Mouse (Mus musculus): ENCODE results near the gene Lamc1. TPM values are rescaled to one million over a fixed set of nuclear protein-coding genes. Genes with fewer than 3 reads are reported as not detected.
A peak's percentile ranks its signal among the peaks of the same experiment; 100 is the strongest.

The Lamc1 gene
- 126 and 135 TPM in 2 replicates for polyA plus RNA-seq (2015; fragmentation: Nextera tagmentation; extraction: Ambion mirVana)

DNA sequence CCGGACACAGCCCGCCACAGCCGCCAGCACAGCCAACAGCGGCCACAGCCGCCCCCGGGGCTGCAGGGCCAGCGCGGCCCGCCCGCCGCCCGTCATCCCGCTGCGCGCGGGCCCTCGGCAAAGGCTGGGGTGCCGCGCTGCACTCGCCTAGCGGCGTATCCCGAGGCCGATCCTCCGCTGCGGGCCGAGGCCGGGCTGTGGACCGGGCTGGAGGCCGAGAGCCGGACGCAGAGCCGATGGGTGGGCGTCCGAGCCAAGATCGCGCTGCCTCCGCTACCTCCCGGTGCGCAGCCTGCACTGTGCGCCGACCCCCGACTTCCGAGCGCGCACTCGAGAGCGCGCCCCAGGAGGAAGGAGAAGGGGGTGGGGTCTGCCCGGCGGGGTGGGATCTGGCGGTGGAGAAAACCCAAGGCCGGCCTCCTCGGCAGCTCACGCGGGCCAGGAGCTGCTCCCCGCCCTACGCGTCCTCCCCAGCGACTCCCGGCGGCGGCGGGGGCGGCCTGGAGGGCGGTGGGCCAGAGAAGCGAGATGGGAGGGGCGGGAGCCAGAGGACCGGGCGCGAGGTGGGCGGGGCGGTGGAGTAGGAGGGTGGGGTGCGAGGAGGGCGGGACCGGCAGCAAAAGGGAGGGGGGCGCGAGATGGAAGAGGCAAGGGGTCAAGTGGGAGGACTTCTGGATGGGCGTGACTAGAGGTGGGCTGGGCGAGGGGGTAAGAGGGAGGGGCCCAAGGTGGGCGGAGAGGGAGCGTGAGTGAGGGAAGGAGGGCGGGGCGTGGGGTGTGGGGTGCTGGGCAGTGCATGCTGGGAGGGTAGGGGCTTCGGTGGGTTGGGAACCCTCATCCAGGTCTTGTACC, at the start of gene Lamc1:
Lamc1 (minus strand) TSS at position 343 of the 852 bp plus-strand sequence.
- peak within 1 kb of the TSS; percentile 70 for H3K4me3 ChIP-seq (ENCODE audit: low read length)
- peak within 1 kb of the TSS; percentile 97 for H3K27ac ChIP-seq (ENCODE audit: low read length)
- H3K9me3 ChIP-seq (ENCODE audit: control insufficient read depth, low read length), result no peaks in the 10 kb centered on the region
- under 1% methylated on average over 67 of the region's 85 CpGs for WGBS
- peak; percentile 94 for ATAC-seq (ENCODE audit: low read depth)
- H3K4me2 ChIP-seq (ENCODE audit: low read depth, low read length), result peak within 1 kb of the TSS; percentile 77
- no peaks in the 10 kb centered on the region for H3K27me3 ChIP-seq (ENCODE audit: control insufficient read depth, insufficient read depth, low read depth, low read length)
- peak within 1 kb of the TSS; percentile 91 for H3K9ac ChIP-seq (ENCODE audit: low read length)
- H3K36me3 ChIP-seq (ENCODE audit: control insufficient read depth, insufficient read depth, low read length), result no peaks in the 10 kb centered on the region
- H3K4me1 ChIP-seq (replicated peaks; ENCODE audit: control insufficient read depth, insufficient read depth, low read length), result peaks cover 18% of the 10 kb centered on the region

DNA sequence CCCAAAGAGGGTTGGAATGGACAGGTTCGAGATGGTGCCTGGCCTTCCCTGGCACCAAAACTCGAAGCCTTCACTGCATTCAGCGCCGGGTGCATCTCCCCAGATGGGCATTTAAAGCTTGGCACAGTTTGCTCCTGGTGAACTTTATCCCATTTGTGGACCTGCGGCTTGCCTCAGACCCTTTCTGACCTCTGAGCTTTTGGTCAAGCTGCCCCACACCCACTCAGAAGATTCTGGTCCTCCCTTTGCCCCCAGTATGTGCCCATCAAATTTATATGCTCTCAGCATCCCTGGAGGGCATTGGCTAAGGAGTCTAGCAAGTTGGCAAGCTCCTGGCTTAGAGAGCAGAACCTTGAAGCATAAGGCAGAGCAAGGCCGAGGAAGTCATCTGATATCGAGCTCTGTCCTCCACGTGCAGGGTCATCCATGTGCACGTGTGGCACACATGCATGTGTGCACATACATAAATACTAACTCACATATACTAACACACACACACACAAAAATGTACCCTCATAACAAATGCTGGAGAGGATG, 48.2 kb upstream of the Lamc1 start:
- H3K4me1 ChIP-seq (replicated peaks; ENCODE audit: control insufficient read depth, insufficient read depth, low read length), result no peaks in the 10 kb centered on the region
- H3K27me3 ChIP-seq (ENCODE audit: control insufficient read depth, insufficient read depth, low read depth, low read length), result no peaks in the 10 kb centered on the region
- H3K4me2 ChIP-seq (ENCODE audit: low read depth, low read length), result no peak overlapping the region
- no peaks in the 10 kb centered on the region for H3K36me3 ChIP-seq (ENCODE audit: control insufficient read depth, insufficient read depth, low read length)
- H3K9ac ChIP-seq (ENCODE audit: low read length), result no peak overlapping the region
- WGBS, result 88% methylated on average over 9 of the region's 9 CpGs
- no peak overlapping the region for H3K27ac ChIP-seq (ENCODE audit: low read length)
- no peaks in the 10 kb centered on the region for H3K9me3 ChIP-seq (ENCODE audit: control insufficient read depth, low read length)
- H3K4me3 ChIP-seq (ENCODE audit: low read length), result no peak overlapping the region
- no peak for ATAC-seq (ENCODE audit: low read depth)

DNA sequence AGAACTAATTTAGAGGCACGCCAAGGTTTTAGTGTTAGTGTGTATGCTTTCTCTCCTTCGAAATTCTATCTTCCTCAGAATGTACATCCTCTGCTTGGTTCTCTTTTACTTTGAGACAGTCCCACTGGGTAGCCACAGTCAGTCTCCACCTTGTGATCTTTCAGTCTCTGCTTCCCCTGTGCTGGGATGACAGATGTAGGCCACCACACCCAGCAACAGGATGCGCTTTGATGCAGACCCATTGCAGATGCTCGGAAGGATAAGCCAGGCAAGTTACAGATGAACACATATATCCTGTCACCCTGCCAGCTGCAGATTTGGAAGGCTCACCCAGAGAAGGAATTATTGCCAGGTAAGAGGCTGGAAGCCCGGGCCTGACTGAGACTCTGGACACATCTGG, 47.2 kb upstream of the Lamc1 start:
- Histone ChIP-seq H3K27me3 (ENCODE audit: control insufficient read depth, insufficient read depth, low read depth, low read length) (no peaks in the 10 kb centered on the region), H3K9me3 (ENCODE audit: control insufficient read depth, low read length) (no peaks in the 10 kb centered on the region), H3K4me3 (ENCODE audit: low read length) (no peak overlapping the region), H3K36me3 (ENCODE audit: control insufficient read depth, insufficient read depth, low read length) (no peaks in the 10 kb centered on the region), H3K4me1 (replicated peaks; ENCODE audit: control insufficient read depth, insufficient read depth, low read length) (no peaks in the 10 kb centered on the region), H3K9ac (ENCODE audit: low read length) (no peak overlapping the region), H3K4me2 (ENCODE audit: low read depth, low read length) (no peak overlapping the region), H3K27ac (ENCODE audit: low read length) (no peak overlapping the region)
- ATAC-seq (ENCODE audit: low read depth), result no peak
- WGBS, result 68% methylated on average over 5 of the region's 5 CpGs

DNA sequence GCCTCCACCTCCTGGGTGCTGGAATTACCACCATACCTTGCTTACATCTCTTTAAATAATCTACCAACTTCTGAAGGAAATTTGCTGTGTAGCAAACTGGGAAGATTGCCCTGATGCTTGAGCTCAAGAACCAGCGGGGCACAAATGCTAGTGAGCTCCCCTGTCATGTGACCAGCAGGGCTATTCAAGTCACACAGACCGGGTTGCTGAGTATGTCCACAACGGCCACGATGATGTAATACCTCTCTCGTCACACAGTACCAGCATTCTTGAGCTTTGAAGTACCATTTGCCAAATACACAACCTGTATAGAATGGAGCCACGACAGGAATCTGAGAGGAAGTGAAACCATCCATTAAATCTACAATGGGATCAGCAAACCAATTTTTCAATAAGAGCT, 46.0 kb upstream of the Lamc1 start:
- no peak overlapping the region for H3K27ac ChIP-seq (ENCODE audit: low read length)
- H3K4me3 ChIP-seq (ENCODE audit: low read length), result no peak overlapping the region
- H3K9ac ChIP-seq (ENCODE audit: low read length), result no peak overlapping the region
- H3K27me3 ChIP-seq (ENCODE audit: control insufficient read depth, insufficient read depth, low read depth, low read length), result no peaks in the 10 kb centered on the region
- 39% methylated on average over 6 of the region's 6 CpGs for WGBS
- no peaks in the 10 kb centered on the region for H3K36me3 ChIP-seq (ENCODE audit: control insufficient read depth, insufficient read depth, low read length)
- H3K9me3 ChIP-seq (ENCODE audit: control insufficient read depth, low read length), result no peaks in the 10 kb centered on the region
- ATAC-seq (ENCODE audit: low read depth), result peak; percentile 78; the same call in 1 of the 2 replicates
- no peaks in the 10 kb centered on the region for H3K4me1 ChIP-seq (replicated peaks; ENCODE audit: control insufficient read depth, insufficient read depth, low read length)
- H3K4me2 ChIP-seq (ENCODE audit: low read depth, low read length), result peak overlapping the region; percentile 8; the same call in 1 of the 2 replicates

DNA sequence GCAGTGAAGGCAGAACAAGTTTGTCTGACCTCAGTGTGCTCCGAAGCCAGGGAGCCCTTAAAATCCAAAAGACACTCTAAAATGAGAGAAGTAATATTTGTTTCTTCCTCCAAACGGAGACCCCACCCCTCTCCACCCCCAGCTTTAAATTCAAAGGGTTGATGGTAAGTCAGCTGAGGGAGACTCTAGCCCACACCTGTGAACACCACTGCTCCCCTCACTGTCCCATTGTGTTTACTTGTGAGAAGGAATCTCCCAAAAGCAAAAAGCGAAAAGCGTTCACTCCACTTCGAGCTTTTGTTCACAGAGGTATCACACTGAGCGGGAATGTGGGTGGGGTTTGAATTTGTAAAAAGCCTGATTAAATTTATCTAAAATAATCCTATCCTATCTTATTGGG, 43.9 kb upstream of the Lamc1 start:
- Histone ChIP-seq H3K9ac (ENCODE audit: low read length) (no peak overlapping the region), H3K4me2 (ENCODE audit: low read depth, low read length) (no peak overlapping the region), H3K27me3 (ENCODE audit: control insufficient read depth, insufficient read depth, low read depth, low read length) (no peaks in the 10 kb centered on the region), H3K4me3 (ENCODE audit: low read length) (no peak overlapping the region), H3K4me1 (replicated peaks; ENCODE audit: control insufficient read depth, insufficient read depth, low read length) (no peaks in the 10 kb centered on the region), H3K36me3 (ENCODE audit: control insufficient read depth, insufficient read depth, low read length) (no peaks in the 10 kb centered on the region), H3K27ac (ENCODE audit: low read length) (no peak overlapping the region), H3K9me3 (ENCODE audit: control insufficient read depth, low read length) (no peaks in the 10 kb centered on the region)
- WGBS, result 39% methylated on average over 6 of the region's 6 CpGs
- ATAC-seq (ENCODE audit: low read depth), result no peak

DNA sequence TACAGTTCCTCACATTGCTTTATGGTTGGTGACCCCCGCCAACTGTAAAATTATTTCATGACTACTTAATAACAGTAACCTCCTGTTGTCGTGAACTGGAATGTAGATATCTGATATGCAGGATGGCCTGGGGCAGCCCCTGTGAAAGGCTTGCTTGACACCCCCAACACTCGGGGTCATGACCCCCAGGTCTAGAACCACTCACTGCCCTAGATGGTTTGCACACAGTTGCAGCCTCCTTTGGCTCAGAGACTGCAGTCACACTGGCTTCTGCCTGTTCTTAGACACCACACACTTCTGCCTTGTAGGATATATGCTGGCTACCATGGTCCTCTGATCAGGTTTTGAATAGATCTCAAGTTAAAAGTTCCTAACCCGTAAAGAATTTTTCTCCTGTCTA, 41.5 kb upstream of the Lamc1 start:
- Histone ChIP-seq H3K4me1 (replicated peaks; ENCODE audit: control insufficient read depth, insufficient read depth, low read length) (no peaks in the 10 kb centered on the region), H3K27ac (ENCODE audit: low read length) (no peak overlapping the region), H3K4me2 (ENCODE audit: low read depth, low read length) (no peak overlapping the region), H3K27me3 (ENCODE audit: control insufficient read depth, insufficient read depth, low read depth, low read length) (no peaks in the 10 kb centered on the region), H3K9ac (ENCODE audit: low read length) (no peak overlapping the region), H3K36me3 (ENCODE audit: control insufficient read depth, insufficient read depth, low read length) (no peaks in the 10 kb centered on the region), H3K9me3 (ENCODE audit: control insufficient read depth, low read length) (no peaks in the 10 kb centered on the region), H3K4me3 (ENCODE audit: low read length) (no peak overlapping the region)
- no peak for ATAC-seq (ENCODE audit: low read depth)
- WGBS, result 70% methylated on average over 4 of the region's 4 CpGs

DNA sequence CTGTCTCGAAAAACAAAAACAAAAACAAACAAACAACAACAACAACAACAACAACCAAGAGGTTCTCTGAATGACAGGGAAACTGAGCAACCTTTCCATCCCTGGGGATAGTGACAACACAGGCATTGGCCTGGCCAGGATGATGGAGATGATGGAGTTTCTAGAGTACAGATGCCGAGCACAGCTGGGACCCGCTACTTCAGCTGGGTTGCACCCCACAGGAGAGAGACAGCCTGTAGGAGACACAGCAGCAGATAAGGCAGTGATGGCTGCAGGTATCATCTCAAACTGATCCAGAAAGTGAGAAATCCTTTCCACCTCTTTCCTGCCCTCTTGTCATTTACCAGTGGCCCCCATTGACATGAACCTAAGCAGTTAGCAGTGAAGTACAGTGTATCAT, 39.3 kb upstream of the Lamc1 start:
- WGBS, result 89% methylated on average over 3 of the region's 3 CpGs

DNA sequence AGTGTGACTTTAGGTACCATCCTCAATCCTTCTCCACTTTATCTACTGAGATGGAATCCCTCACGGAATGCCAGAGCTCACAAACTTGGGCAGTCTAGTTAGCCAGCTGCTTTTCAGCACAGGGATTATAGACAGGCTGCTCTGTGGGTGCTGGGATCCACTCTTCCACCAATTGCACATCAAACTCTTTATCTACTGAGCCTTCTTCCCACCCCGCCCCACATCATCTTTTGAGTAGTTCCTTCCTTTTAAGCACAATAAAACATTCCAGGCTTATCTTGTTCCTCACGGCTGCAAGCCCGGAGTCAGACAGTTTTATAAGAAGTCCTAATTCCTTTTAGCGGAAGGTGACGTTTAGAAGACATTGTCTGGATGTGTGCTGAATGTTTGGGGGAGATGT, 36.4 kb upstream of the Lamc1 start:
- no peaks in the 10 kb centered on the region for H3K9me3 ChIP-seq (ENCODE audit: control insufficient read depth, low read length)
- no peak overlapping the region for H3K27ac ChIP-seq (ENCODE audit: low read length)
- H3K27me3 ChIP-seq (ENCODE audit: control insufficient read depth, insufficient read depth, low read depth, low read length), result no peaks in the 10 kb centered on the region
- no peaks in the 10 kb centered on the region for H3K36me3 ChIP-seq (ENCODE audit: control insufficient read depth, insufficient read depth, low read length)
- ATAC-seq (ENCODE audit: low read depth), result no peak
- H3K4me3 ChIP-seq (ENCODE audit: low read length), result no peak overlapping the region
- no peak overlapping the region for H3K4me2 ChIP-seq (ENCODE audit: low read depth, low read length)
- no peaks in the 10 kb centered on the region for H3K4me1 ChIP-seq (replicated peaks; ENCODE audit: control insufficient read depth, insufficient read depth, low read length)
- no peak overlapping the region for H3K9ac ChIP-seq (ENCODE audit: low read length)
- WGBS, result 38% methylated on average over 6 of the region's 6 CpGs

More for the DNA sequence above, 39.3 kb upstream of the Lamc1 start:
- H3K36me3 ChIP-seq (ENCODE audit: control insufficient read depth, insufficient read depth, low read length), result no peaks in the 10 kb centered on the region
- ATAC-seq (ENCODE audit: low read depth), result no peak
- no peak overlapping the region for H3K9ac ChIP-seq (ENCODE audit: low read length)
- no peak overlapping the region for H3K4me3 ChIP-seq (ENCODE audit: low read length)
- no peaks in the 10 kb centered on the region for H3K27me3 ChIP-seq (ENCODE audit: control insufficient read depth, insufficient read depth, low read depth, low read length)
- H3K27ac ChIP-seq (ENCODE audit: low read length), result no peak overlapping the region
- no peaks in the 10 kb centered on the region for H3K9me3 ChIP-seq (ENCODE audit: control insufficient read depth, low read length)
- H3K4me2 ChIP-seq (ENCODE audit: low read depth, low read length), result no peak overlapping the region
- no peaks in the 10 kb centered on the region for H3K4me1 ChIP-seq (replicated peaks; ENCODE audit: control insufficient read depth, insufficient read depth, low read length)

DNA sequence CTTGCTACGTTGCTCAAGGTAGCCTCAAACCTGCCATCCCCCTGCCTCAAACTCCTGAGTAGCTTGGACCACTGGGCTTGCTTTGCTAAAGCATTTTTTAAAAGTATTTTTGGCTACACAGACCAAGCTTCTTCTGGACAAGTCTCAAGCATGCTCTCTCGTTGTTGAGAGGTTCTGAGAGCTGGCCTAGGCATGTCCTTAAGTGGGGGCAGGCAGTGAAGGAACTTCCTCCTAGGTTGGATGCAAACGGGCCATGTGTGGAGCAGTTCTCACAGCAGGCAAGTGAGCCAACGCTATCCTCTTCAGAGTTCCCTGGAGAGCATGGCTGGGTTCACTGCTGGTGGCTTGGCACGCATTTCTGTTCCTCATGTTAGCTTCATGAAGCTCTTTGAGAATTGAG, 34.5 kb upstream of the Lamc1 start:
- Histone ChIP-seq H3K9ac (ENCODE audit: low read length) (no peak overlapping the region), H3K27ac (ENCODE audit: low read length) (0 out of 2 replicates have a peak overlapping the region, but pooled peaks have one; percentile 37), H3K9me3 (ENCODE audit: control insufficient read depth, low read length) (no peaks in the 10 kb centered on the region), H3K4me1 (replicated peaks; ENCODE audit: control insufficient read depth, insufficient read depth, low read length) (no peaks in the 10 kb centered on the region), H3K4me2 (ENCODE audit: low read depth, low read length) (no peak overlapping the region), H3K4me3 (ENCODE audit: low read length) (no peak overlapping the region), H3K27me3 (ENCODE audit: control insufficient read depth, insufficient read depth, low read depth, low read length) (no peaks in the 10 kb centered on the region), H3K36me3 (ENCODE audit: control insufficient read depth, insufficient read depth, low read length) (no peaks in the 10 kb centered on the region)
- peak; percentile 91 for ATAC-seq (ENCODE audit: low read depth)
- WGBS, result 41% methylated on average over 5 of the region's 5 CpGs

All from lung, embryonic 16.5 days (tissue).